9 mouse cellular contexts compared by ENCODE assay signal in genomic region chr8:8992461-8993032, GRCm38 (mm10).
DNase-seq lines count a peak whose midpoint lies in the region; ATAC-seq and TF ChIP-seq lines count a peak whose summit lies in the region.
"Had no signal": no experiment of that assay in that cellular context is flagged by ENCODE, and none has a peak within 500 bp of the region (broad histone marks: within the 10 kb centered on the region; RNA-seq: fewer than 3 reads in every experiment).

No protein-coding gene starts in this region.

- no peak for ATAC-seq in G1E (ENCODE audit: extremely low read depth, insufficient number of reproducible peaks, low FRiP score, poor library complexity, severe bottlenecking)
- ATAC-seq in forebrain, embryonic 16.5 days = peak; percentile 36

- peak overlapping the region; percentile 60 for H3K27ac ChIP-seq in forebrain, embryonic 16.5 days (ENCODE audit: low read length)
- H3K27ac ChIP-seq: liver, embryonic 15.5 days had no signal

- H3K36me3 ChIP-seq in G1E (replicated peaks) = no peaks in the 10 kb centered on the region
- no peaks in the 10 kb centered on the region for H3K36me3 ChIP-seq in forebrain, embryonic 16.5 days (ENCODE audit: control insufficient read depth, insufficient read depth)
- H3K36me3 ChIP-seq: liver, embryonic 15.5 days had no signal

- 4% methylated on average over 11 of the region's 11 CpGs for WGBS in forebrain, embryonic 16.5 days
- WGBS in lung, adult 2 months = 16% methylated on average over 11 of the region's 11 CpGs

- H3K4me3 ChIP-seq in G1E (ENCODE audit: low read depth, low read length) = no peak overlapping the region
- no peak overlapping the region for H3K4me3 ChIP-seq in forebrain, embryonic 16.5 days (replicated peaks; ENCODE audit: low read length)
- no peak overlapping the region for H3K4me3 ChIP-seq in lung, adult 2 months (replicated peaks; ENCODE audit: extremely low read depth, low read depth, low read length)
- H3K4me3 ChIP-seq: liver, embryonic 15.5 days had no signal

- intact Hi-C loops in heart, postnatal 36 days (cut with DNase I) = loop anchor here (1.0 to 10.0 kb wide), 7 partner anchors 70 to 768 kb away; partner anchors contain the start of gene Efnb2

- no peaks in the 10 kb centered on the region for H3K4me1 ChIP-seq in G1E (ENCODE audit: insufficient read depth, low read depth, low read length)
- H3K4me1 ChIP-seq in forebrain, embryonic 16.5 days (replicated peaks; ENCODE audit: control insufficient read depth, insufficient read depth, low read length) = peaks cover 29% of the 10 kb centered on the region
- peaks cover 16% of the 10 kb centered on the region for H3K4me1 ChIP-seq in lung, adult 2 months (ENCODE audit: control insufficient read depth, insufficient read depth, low read length)
- H3K4me1 ChIP-seq: liver, embryonic 15.5 days had no signal

- H3K9ac ChIP-seq in forebrain, embryonic 16.5 days (replicated peaks; ENCODE audit: low read depth, low read length) = peak overlapping the region; percentile 49
- H3K9ac ChIP-seq: liver, embryonic 15.5 days had no signal

- H3K4me2 ChIP-seq in forebrain, embryonic 16.5 days (ENCODE audit: low read length) = peak overlapping the region; percentile 35
- H3K4me2 ChIP-seq: liver, embryonic 15.5 days had no signal

- peak; percentile 6 for DNase-seq in G1E (ENCODE audit: low spot score)
- peak; percentile 32 for DNase-seq in c-Kit-positive CD71-positive TER-119-positive erythroid progenitor cells, embryonic 14.5 days (ENCODE audit: low spot score)
- DNase-seq in heart, postnatal 36 days = peak; percentile 81 to 87
- DNase-seq in layer of hippocampus, adult 18-20 months (ENCODE audit: low spot score in 2 of 2) = peak; percentile 71 to 89
- DNase-seq in lung, adult 2 months = peak; percentile 70
- peak; percentile 64 for DNase-seq in ovary, postnatal 36 days (ENCODE audit: low spot score)
- peak; percentile 86 for DNase-seq in thymus, postnatal 4 days

- no peaks in the 10 kb centered on the region for H3K27me3 ChIP-seq in G1E (ENCODE audit: insufficient read depth, low read length)
- H3K27me3 ChIP-seq in forebrain, embryonic 16.5 days (replicated peaks; ENCODE audit: control insufficient read depth, insufficient read depth, low read length) = no peaks in the 10 kb centered on the region

- no peak for TF ChIP-seq CTCF in G1E (IDR thresholded peaks at IDR 0.05; ENCODE audit: low read depth, low read length)
- peak; percentile 16; the same call in 1 of the 2 replicates for TF ChIP-seq CTCF in lung, adult 2 months (IDR thresholded peaks at IDR 0.05; ENCODE audit: insufficient read depth, low read length)

- H3K9me3 ChIP-seq in G1E (replicated peaks) = 0 out of 2 replicates have a peak, but pooled peaks cover 2% of the 10 kb centered on the region
- H3K9me3 ChIP-seq in forebrain, embryonic 16.5 days (ENCODE audit: control insufficient read depth, low read length) = no peaks in the 10 kb centered on the region
- H3K9me3 ChIP-seq: liver, embryonic 15.5 days had no signal

- no peak for TF ChIP-seq POLR2A in lung, adult 2 months (IDR thresholded peaks at IDR 0.05; ENCODE audit: borderline replicate concordance, extremely low read depth, low read depth, low read length)

Comparison
In these comparisons a context has a peak if more than half of its experiments do, and no peak if none do; other contexts are left out.
1. DNase-seq: peak in every context shown above with its lines; median percentile 86 in thymus, postnatal 4 days; 84 in heart, postnatal 36 days; 80 in layer of hippocampus, adult 18-20 months; 70 in lung, adult 2 months; 64 in ovary, postnatal 36 days; 32 in c-Kit-positive CD71-positive TER-119-positive erythroid progenitor cells, embryonic 14.5 days; 6 in G1E.